Mouse (Mus musculus) embryonic facial prominence, embryonic 15.5 days (tissue): ENCODE data around the gene Rhbdd3. TPM values are rescaled to one million over a fixed set of nuclear protein-coding genes. Genes with fewer than 3 reads are reported as not detected.

Source experiments
- ATAC-seq: fragments of 200-750 bp; cut with Nextera tagmentation; 2 replicates; pipeline ENCODE4 v1.8.0; 2017; ENCODE audit warnings: low read depth, moderate TSS enrichment; ENCODE audit not compliant: insufficient number of reproducible peaks, low FRiP score, low TSS enrichment
- H3K27ac ChIP-seq: fragments of 300-500 bp; sonication (generic); replicated peaks from 2 replicates; pipeline ENCODE4 v1.5.1; 2015; ENCODE audit warnings: mild to moderate bottlenecking, inconsistent platforms
- H3K27me3 ChIP-seq: fragments of 300-500 bp; sonication (generic); 2 replicates; pipeline ENCODE4 v1.6.1; 2015; ENCODE audit warnings: inconsistent platforms
- H3K36me3 ChIP-seq: fragments of 300-500 bp; sonication (generic); 2 replicates; pipeline ENCODE4 v1.6.1; 2015; ENCODE audit warnings: mild to moderate bottlenecking, inconsistent platforms
- H3K4me1 ChIP-seq: fragments of 300-500 bp; sonication (generic); 2 replicates; pipeline ENCODE4 v1.6.1; 2015; ENCODE audit warnings: inconsistent platforms
- H3K4me2 ChIP-seq: fragments of 300-500 bp; sonication (generic); replicated peaks from 2 replicates; pipeline ENCODE4 v1.6.1; 2015; ENCODE audit warnings: mild to moderate bottlenecking, inconsistent platforms
- H3K4me3 ChIP-seq: fragments of 300-500 bp; sonication (generic); replicated peaks from 2 replicates; pipeline ENCODE4 v1.5.1; 2015; ENCODE audit warnings: mild to moderate bottlenecking, inconsistent platforms
- H3K9ac ChIP-seq: fragments of 300-500 bp; sonication (generic); 2 replicates; pipeline ENCODE4 v1.6.1; 2015; ENCODE audit warnings: inconsistent platforms
- H3K9me3 ChIP-seq: fragments of 300-500 bp; sonication (generic); replicated peaks from 2 replicates; pipeline ENCODE4 v1.6.1; 2016; ENCODE audit warnings: inconsistent platforms
- whole genome bisulfite sequencing: fragments of 180-500 bp; shearing (Covaris S2); methylation state at CpG from one replicate; pipeline ENCODE4 v1.1.7; 2015; 5-methylcytosine and 5-hydroxymethylcytosine counted together
- polyA plus RNA-seq: library from polyadenylated mRNA; unstranded; fragments of >200 nt; fragmentation: Nextera tagmentation; extraction: Ambion mirVana; gene quantifications from 2 replicates; pipeline ENCODE4 v1.2.1, GENCODE M21; 2015

The Rhbdd3 gene
- polyA plus RNA-seq, 1 experiment from 2014 or later = 29.4 TPM

- H3K9me3 ChIP-seq = no peaks in the 10 kb centered on the region
- H3K27me3 ChIP-seq = no peaks in the 10 kb centered on the region
- peak within 1 kb of the TSS; percentile 60 for H3K9ac ChIP-seq
- under 1% methylated on average over 35 of the region's 53 CpGs for WGBS
- H3K4me3 ChIP-seq = peak within 1 kb of the TSS; percentile 59
- H3K27ac ChIP-seq = peak within 1 kb of the TSS; percentile 69
- no peaks in the 10 kb centered on the region for H3K36me3 ChIP-seq
- peaks cover 48% of the 10 kb centered on the region for H3K4me1 ChIP-seq
- ATAC-seq = peak; percentile 48; the same call in 1 of the 2 replicates
- peak within 1 kb of the TSS; percentile 92 for H3K4me2 ChIP-seq
Observed at GRCm38 (mm10) chr11:5151680-5152337, 53.1 kb downstream of the Rhbdd3 start, which contains the start of gene Emid1. Gene Emid1, minus strand, starts transcription at chr11:5152257.

GRCm38 (mm10) chr11:5154961-5155805 is 56.5 kb downstream of the Rhbdd3 start:
- H3K27me3 ChIP-seq = no peaks in the 10 kb centered on the region
- no peak overlapping the region for H3K9ac ChIP-seq
- H3K4me1 ChIP-seq = peaks cover 33% of the 10 kb centered on the region
- no peak overlapping the region for H3K4me3 ChIP-seq
- WGBS = 46% methylated on average over 10 of the region's 10 CpGs
- H3K4me2 ChIP-seq = no peak overlapping the region
- no peaks in the 10 kb centered on the region for H3K36me3 ChIP-seq
- no peak for ATAC-seq
- no peaks in the 10 kb centered on the region for H3K9me3 ChIP-seq
- no peak overlapping the region for H3K27ac ChIP-seq

Other genes starting within 250 kb of the Rhbdd3 start
- 47.1 and 50.7 TPM in 2 replicates for gene Nf2, start 249.4 kb upstream of the Rhbdd3 start, polyA plus RNA-seq
- 39.0 and 41.3 TPM in 2 replicates for gene Nipsnap1, start 225.0 kb upstream of the Rhbdd3 start, polyA plus RNA-seq
- 29.4 and 33.7 TPM in 2 replicates for gene Thoc5, start 203.6 kb upstream of the Rhbdd3 start, polyA plus RNA-seq
- 0.20 and 0.27 TPM in 2 replicates for gene Nefh, start 150.9 kb upstream of the Rhbdd3 start, polyA plus RNA-seq
- gene Ap1b1, start 112.1 kb upstream of the Rhbdd3 start, polyA plus RNA-seq = 53.6 and 60.0 TPM in 2 replicates
- gene Rasl10a, start 40.8 kb upstream of the Rhbdd3 start, polyA plus RNA-seq = 4.1 TPM in 2 replicates
- gene Gas2l1, start 33.6 kb upstream of the Rhbdd3 start, polyA plus RNA-seq = 39.0 and 43.3 TPM in 2 replicates
- 691 and 729 TPM in 2 replicates for gene Ewsr1, start 340 bp downstream of the Rhbdd3 start, polyA plus RNA-seq
- gene Emid1, start 53.3 kb downstream of the Rhbdd3 start, polyA plus RNA-seq = 64.0 and 67.1 TPM in 2 replicates
- gene Kremen1, start 162.6 kb downstream of the Rhbdd3 start, polyA plus RNA-seq = 39.5 and 40.5 TPM in 2 replicates